Mouse (Mus musculus) cerebellum, adult 9-11 months (tissue): Measurements from ENCODE around the gene Sdr9c7.
"Not testable (repeated sequence)": the region's sequence is repeated elsewhere in the genome, so short reads cannot be mapped to it uniquely, and the experiment has no call there.

Experiments used
- DNase-seq: peaks from one replicate; pipeline ENCODE4 v3.0.0; 2022

The Sdr9c7 gene

GRCm38 (mm10) chr10:127915578-127915977 is 17.3 kb downstream of the Sdr9c7 start:
- DNase-seq: no peak

- not testable (repeated sequence) for DNase-seq
These were observed 18.9 kb downstream of the Sdr9c7 start for GRCm38 (mm10) chr10:127917183-127917582.

GRCm38 (mm10) chr10:127917651-127918050 is 19.3 kb downstream of the Sdr9c7 start:
- DNase-seq: no peak

- DNase-seq: no peak
These were observed 23.9 kb downstream of the Sdr9c7 start for GRCm38 (mm10) chr10:127922241-127922640.

- DNase-seq: no peak
These were observed 24.7 kb downstream of the Sdr9c7 start for GRCm38 (mm10) chr10:127923024-127923423.

- no peak for DNase-seq
These were observed 26.5 kb downstream of the Sdr9c7 start for GRCm38 (mm10) chr10:127924597-127925378.

- DNase-seq: no peak
These were observed 29.4 kb downstream of the Sdr9c7 start for GRCm38 (mm10) chr10:127927737-127928136.

GRCm38 (mm10) chr10:127932290-127932926 is 34.1 kb downstream of the Sdr9c7 start:
- no peak for DNase-seq

GRCm38 (mm10) chr10:127936271-127936670 is 38.0 kb downstream of the Sdr9c7 start:
- no peak for DNase-seq

GRCm38 (mm10) chr10:127936747-127937409 is 38.6 kb downstream of the Sdr9c7 start:
- DNase-seq: no peak

GRCm38 (mm10) chr10:127937428-127938010 is 39.2 kb downstream of the Sdr9c7 start:
- DNase-seq: peak; percentile 53

- DNase-seq: not testable (repeated sequence)
These were observed 41.3 kb downstream of the Sdr9c7 start for GRCm38 (mm10) chr10:127939667-127940066.

GRCm38 (mm10) chr10:127945432-127946064 is 47.2 kb downstream of the Sdr9c7 start:
- peak; percentile 9 for DNase-seq

GRCm38 (mm10) chr10:127949596-127950130 is 51.3 kb downstream of the Sdr9c7 start:
- no peak for DNase-seq

GRCm38 (mm10) chr10:127951390-127951789 is 53.1 kb downstream of the Sdr9c7 start:
- DNase-seq: no peak

- DNase-seq: no peak
These were observed 53.5 kb downstream of the Sdr9c7 start for GRCm38 (mm10) chr10:127951821-127952220.

- no peak for DNase-seq
These were observed 56.7 kb downstream of the Sdr9c7 start for GRCm38 (mm10) chr10:127955034-127955433.

- DNase-seq: peak; percentile 58
These were observed 58.0 kb downstream of the Sdr9c7 start for GRCm38 (mm10) chr10:127956168-127956816.

GRCm38 (mm10) chr10:127959161-127959679 is 60.9 kb downstream of the Sdr9c7 start:
- DNase-seq: no peak
